Mouse (Mus musculus): ENCODE results near the gene Prmt9. TPM values are rescaled to one million over a fixed set of nuclear protein-coding genes. Genes with fewer than 3 reads are reported as not detected.

Prmt9 gene
- 10 to 100 TPM; 17.1 to 19.0 TPM for total RNA-seq (2023)

GRCm38 (mm10) chr8:77549121-77549706, at the start of gene Prmt9:
Gene Prmt9 (plus strand): TSS chr8:77549397.

GRCm38 (mm10) chr8:77517301-77518200, 31.6 kb upstream of the Prmt9 start, which contains the start of gene Arhgap10:
Gene Arhgap10 (minus strand): TSS chr8:77517953.

GRCm38 (mm10) chr8:77610374-77610969, 61.3 kb downstream of the Prmt9 start, which contains the start of gene Tmem184c:
Gene Tmem184c (minus strand): TSS chr8:77610698.

Other genes with a start within 250 kb of the Prmt9 start
- 10 to 100 TPM in 1 of 2 experiments, 1 to 10 TPM in 1; 7.0 to 10.3 TPM for gene Arhgap10, start 31.4 kb upstream of the Prmt9 start, total RNA-seq (2023)
- 1 to 10 TPM; 4.8 to 7.5 TPM for gene Tmem184c, start 61.3 kb downstream of the Prmt9 start, total RNA-seq (2023)
- 1 to 10 TPM; 2.7 to 3.2 TPM for gene Ednra, start 175.1 kb downstream of the Prmt9 start, total RNA-seq (2023)

Data from neutrophil, adult 59 days (primary cell).